Mouse (Mus musculus) thymus, adult 18-20 months (tissue): ENCODE results near the gene Riok2.
"Not testable (repeated sequence)": the region's sequence is repeated elsewhere in the genome, so short reads cannot be mapped to it uniquely, and the experiment has no call there.

Source experiments
- DNase-seq, 2 experiments: peaks; one replicate each; pipeline ENCODE4 v3.0.0; 2022; ENCODE audit warnings: mixed read lengths in 2 of 2

The Riok2 gene

GRCm38 (mm10) chr17:17373918-17374910, at the start of gene Riok2:
TSS of gene Riok2 (plus strand) at chr17:17374309.
- DNase-seq, result peak; percentile 85 to 93

- not testable (repeated sequence) for DNase-seq
Measured at GRCm38 (mm10) chr17:17326022-17326421, 48.1 kb upstream of the Riok2 start.

- DNase-seq, result no peak
Measured at GRCm38 (mm10) chr17:17326636-17327035, 47.5 kb upstream of the Riok2 start.

GRCm38 (mm10) chr17:17345374-17346183, 28.5 kb upstream of the Riok2 start:
- not testable (repeated sequence) for DNase-seq

GRCm38 (mm10) chr17:17346281-17346680, 27.8 kb upstream of the Riok2 start:
- not testable (repeated sequence) for DNase-seq

- no peak for DNase-seq
Measured at GRCm38 (mm10) chr17:17373550-17373917, 575 bp upstream of the Riok2 start.

- DNase-seq, result no peak
Measured at GRCm38 (mm10) chr17:17375581-17375980, 1.5 kb downstream of the Riok2 start.

GRCm38 (mm10) chr17:17383703-17384102, 9.6 kb downstream of the Riok2 start:
- DNase-seq, result no peak

GRCm38 (mm10) chr17:17384502-17384901, 10.4 kb downstream of the Riok2 start:
- no peak for DNase-seq

- DNase-seq, result no peak
Measured at GRCm38 (mm10) chr17:17386117-17386516, 12.0 kb downstream of the Riok2 start.

- DNase-seq, result no peak
Measured at GRCm38 (mm10) chr17:17391823-17392222, 17.7 kb downstream of the Riok2 start.

GRCm38 (mm10) chr17:17392863-17393262, 18.8 kb downstream of the Riok2 start:
- no peak for DNase-seq

GRCm38 (mm10) chr17:17393300-17393699, 19.2 kb downstream of the Riok2 start:
- DNase-seq, result no peak

- peak; percentile 28 to 41 for DNase-seq
Measured at GRCm38 (mm10) chr17:17394336-17394735, 20.2 kb downstream of the Riok2 start.

- DNase-seq, result no peak
Measured at GRCm38 (mm10) chr17:17396869-17397268, 22.8 kb downstream of the Riok2 start.

GRCm38 (mm10) chr17:17398664-17399063, 24.6 kb downstream of the Riok2 start:
- no peak for DNase-seq

- DNase-seq, result no peak
Measured at GRCm38 (mm10) chr17:17402222-17403004, 28.3 kb downstream of the Riok2 start, which contains the start of gene Lix1. TSS of gene Lix1 (plus strand) at chr17:17402672.

- no peak for DNase-seq
Measured at GRCm38 (mm10) chr17:17403038-17403437, 28.9 kb downstream of the Riok2 start.

- no peak for DNase-seq
Measured at GRCm38 (mm10) chr17:17403578-17404112, 29.5 kb downstream of the Riok2 start.

GRCm38 (mm10) chr17:17404811-17405544, 30.9 kb downstream of the Riok2 start:
- DNase-seq, result peak; percentile 9

- no peak for DNase-seq
Measured at GRCm38 (mm10) chr17:17405606-17406005, 31.5 kb downstream of the Riok2 start.

- no peak for DNase-seq
Measured at GRCm38 (mm10) chr17:17408137-17408536, 34.0 kb downstream of the Riok2 start.
